Mouse (Mus musculus) left cerebral cortex, postnatal 10 days (tissue): ENCODE measurements around the gene Zfp292. TPM values are rescaled to one million over a fixed set of nuclear protein-coding genes. Genes with fewer than 3 reads are reported as not detected.

ENCODE experiments used
- DNase-seq, 2 experiments: peaks; one replicate each; pipeline ENCODE4 v3.0.0; 2021 to 2022; ENCODE audit warnings: low spot score in 2 of 2, mixed read lengths in 1 of 2; ENCODE audit errors: extremely low spot score in 1 of 2
- intact Hi-C: fragments of 180-260 bp; cut with DNase I; formaldehyde crosslinking; loops from one replicate; pipeline ENCODE4 v1.15.1; 2025
- total RNA-seq, 2 experiments: library from RNA; stranded (reverse); gene quantifications; 2 replicates each; pipeline ENCODE4 v1.2.3; 2021

The Zfp292 gene
- total RNA-seq, 2 experiments from 2014 or later, result 26.6 to 27.2 TPM

GRCm38 (mm10) chr4:34823901-34824300, 58.9 kb downstream of the Zfp292 start:
- intact Hi-C loops, result no loop called here
- no peak for DNase-seq

GRCm38 (mm10) chr4:34819904-34820303, 62.9 kb downstream of the Zfp292 start:
- intact Hi-C loops, result no loop called here
- no peak for DNase-seq

- intact Hi-C loops, result no loop called here
- no peak for DNase-seq
Observed at GRCm38 (mm10) chr4:34801166-34802034, 81.4 kb downstream of the Zfp292 start.

GRCm38 (mm10) chr4:34798005-34798404, 84.8 kb downstream of the Zfp292 start:
- intact Hi-C loops, result no loop called here

GRCm38 (mm10) chr4:34797294-34797983, 85.3 kb downstream of the Zfp292 start:
- intact Hi-C loops, result no loop called here
- DNase-seq, result peak in 1 of 2 experiments; percentile 10

More at GRCm38 (mm10) chr4:34798005-34798404, 84.8 kb downstream of the Zfp292 start:
- no peak for DNase-seq

- DNase-seq, result no peak
- intact Hi-C loops, result no loop called here
Observed at GRCm38 (mm10) chr4:34796294-34796693, 86.5 kb downstream of the Zfp292 start.

GRCm38 (mm10) chr4:34786476-34786875, 96.3 kb downstream of the Zfp292 start:
- DNase-seq, result no peak
- intact Hi-C loops, result loop anchor here (5.0 kb wide), 1 partner anchor 136 kb away; no protein-coding TSS in a partner anchor

GRCm38 (mm10) chr4:34785646-34786045, 97.1 kb downstream of the Zfp292 start:
- no peak for DNase-seq
- intact Hi-C loops, result loop anchor here (5.0 kb wide), 1 partner anchor 137 kb away; no protein-coding TSS in a partner anchor

GRCm38 (mm10) chr4:34784865-34785264, 97.9 kb downstream of the Zfp292 start:
- intact Hi-C loops, result loop anchor here (5.0 kb wide), 1 partner anchor 137 kb away; no protein-coding TSS in a partner anchor
- no peak for DNase-seq

GRCm38 (mm10) chr4:34782730-34783129, 100.0 kb downstream of the Zfp292 start:
- intact Hi-C loops, result no loop called here
- DNase-seq, result peak in 1 of 2 experiments; percentile 22

GRCm38 (mm10) chr4:34777677-34778527, 104.9 kb downstream of the Zfp292 start, which contains the start of gene Smim8:
TSS of gene Smim8 (minus strand) at chr4:34778423.
- intact Hi-C loops, result loop anchor here (5.0 kb wide), 1 partner anchor 91 kb away; the partner anchor contains the start of gene Slc35a1

GRCm38 (mm10) chr4:34771652-34772371, 110.9 kb downstream of the Zfp292 start:
- no peak for DNase-seq
- intact Hi-C loops, result no loop called here

More at GRCm38 (mm10) chr4:34777677-34778527, 104.9 kb downstream of the Zfp292 start, which contains the start of gene Smim8:
- peak; percentile 81 to 93 for DNase-seq

GRCm38 (mm10) chr4:34756163-34756562, 126.6 kb downstream of the Zfp292 start, which contains the start of gene Gm136:
TSS of gene Gm136 (minus strand) at chr4:34756263.
- intact Hi-C loops, result no loop called here
- no peak for DNase-seq

Other genes starting within 250 kb of the Zfp292 start
- gene Slc35a1, start 195.5 kb downstream of the Zfp292 start, total RNA-seq, result 10 to 100 TPM; 25.6 to 26.2 TPM
- gene Cfap206, start 152.8 kb downstream of the Zfp292 start, total RNA-seq, result 1 to 10 TPM; 2.8 to 4.3 TPM
- gene Gm136, start 126.7 kb downstream of the Zfp292 start, total RNA-seq, result under 1 TPM; 0.36 to 0.60 TPM
- 10 to 100 TPM; 24.2 to 27.1 TPM for gene Smim8, start 104.5 kb downstream of the Zfp292 start, total RNA-seq
- gene Cga, start 10.8 kb upstream of the Zfp292 start, total RNA-seq, result not detected